Mouse (Mus musculus) lung, embryonic 15.5 days (tissue): ENCODE data around the gene Cacna2d2. TPM values are rescaled to one million over a fixed set of nuclear protein-coding genes. Genes with fewer than 3 reads are reported as not detected.
A peak's percentile ranks its signal among the peaks of the same experiment; 100 is the strongest.

Experiments used
- ATAC-seq: fragments of 200-750 bp; cut with Nextera tagmentation; 2 replicates; pipeline ENCODE4 v1.8.0; 2017; ENCODE audit warnings: moderate number of reproducible peaks, borderline replicate concordance; ENCODE audit not compliant: low FRiP score, low TSS enrichment; ENCODE audit errors: extremely low read depth
- H3K27ac ChIP-seq: fragments of 300-500 bp; sonication (generic); 2 replicates; pipeline ENCODE4 v1.5.1; 2015; ENCODE audit warnings: moderate library complexity, mild to moderate bottlenecking, inconsistent platforms
- H3K27me3 ChIP-seq: fragments of 300-500 bp; sonication (generic); 2 replicates; pipeline ENCODE4 v1.6.1; 2015; ENCODE audit warnings: inconsistent platforms
- H3K36me3 ChIP-seq: fragments of 300-500 bp; sonication (generic); 2 replicates; pipeline ENCODE4 v1.6.1; 2015; ENCODE audit warnings: inconsistent platforms
- H3K4me1 ChIP-seq: fragments of 300-500 bp; sonication (generic); 2 replicates; pipeline ENCODE4 v1.6.1; 2015; ENCODE audit warnings: inconsistent platforms
- H3K4me2 ChIP-seq: fragments of 300-500 bp; sonication (generic); 2 replicates; pipeline ENCODE4 v1.6.1; 2015; ENCODE audit warnings: inconsistent platforms, mild to moderate bottlenecking, moderate library complexity
- H3K4me3 ChIP-seq: fragments of 300-500 bp; sonication (generic); 2 replicates; pipeline ENCODE4 v1.5.1; 2015; ENCODE audit warnings: mild to moderate bottlenecking, inconsistent platforms
- H3K9ac ChIP-seq: fragments of 300-500 bp; sonication (generic); 2 replicates; pipeline ENCODE4 v1.6.1; 2015; ENCODE audit warnings: inconsistent platforms
- H3K9me3 ChIP-seq: fragments of 300-500 bp; sonication (generic); 2 replicates; pipeline ENCODE4 v1.6.1; 2016; ENCODE audit warnings: inconsistent platforms
- WGBS: fragments of 180-500 bp; shearing (Covaris S2); methylation state at CpG from one replicate; pipeline ENCODE4 v1.1.7; 2015; 5-methylcytosine and 5-hydroxymethylcytosine counted together
- polyA plus RNA-seq: library from polyadenylated mRNA; unstranded; fragments of >200 nt; fragmentation: Nextera tagmentation; extraction: Ambion mirVana; gene quantifications from 2 replicates; pipeline ENCODE4 v1.2.1, GENCODE M21; 2015

Cacna2d2 gene
- polyA plus RNA-seq, 1 experiment from 2014 or later, result 0.42 TPM

DNA sequence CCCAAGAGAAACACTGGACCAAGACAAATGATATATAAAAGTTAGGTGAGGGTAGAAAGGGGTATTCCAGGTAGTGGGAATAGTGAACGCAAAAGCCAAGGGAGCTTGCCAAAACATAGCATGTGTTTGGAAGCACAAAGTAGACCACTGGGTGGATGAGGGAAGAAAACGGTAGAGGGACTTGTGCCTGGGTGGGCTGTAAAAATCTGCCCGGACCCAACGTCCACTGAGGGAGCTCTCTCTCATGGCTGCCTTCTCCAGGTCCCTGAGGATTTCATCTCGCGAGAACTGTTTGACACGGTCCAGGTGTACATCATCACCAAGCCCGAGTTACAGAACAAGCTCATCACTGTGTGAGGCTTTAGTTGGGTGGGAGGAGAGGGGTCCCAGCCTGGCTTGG, 143.3 kb downstream of the Cacna2d2 start:
- no peak overlapping the region for H3K27ac ChIP-seq
- H3K4me2 ChIP-seq, result peak overlapping the region; percentile 84
- H3K9ac ChIP-seq, result peak overlapping the region; percentile 61
- H3K36me3 ChIP-seq, result peaks cover 32% of the 10 kb centered on the region
- no peaks in the 10 kb centered on the region for H3K27me3 ChIP-seq
- H3K9me3 ChIP-seq, result no peaks in the 10 kb centered on the region
- H3K4me1 ChIP-seq, result peaks cover 33% of the 10 kb centered on the region
- 24% methylated on average over 8 of the region's 8 CpGs for WGBS
- H3K4me3 ChIP-seq, result peak overlapping the region; percentile 83
- no peak for ATAC-seq

DNA sequence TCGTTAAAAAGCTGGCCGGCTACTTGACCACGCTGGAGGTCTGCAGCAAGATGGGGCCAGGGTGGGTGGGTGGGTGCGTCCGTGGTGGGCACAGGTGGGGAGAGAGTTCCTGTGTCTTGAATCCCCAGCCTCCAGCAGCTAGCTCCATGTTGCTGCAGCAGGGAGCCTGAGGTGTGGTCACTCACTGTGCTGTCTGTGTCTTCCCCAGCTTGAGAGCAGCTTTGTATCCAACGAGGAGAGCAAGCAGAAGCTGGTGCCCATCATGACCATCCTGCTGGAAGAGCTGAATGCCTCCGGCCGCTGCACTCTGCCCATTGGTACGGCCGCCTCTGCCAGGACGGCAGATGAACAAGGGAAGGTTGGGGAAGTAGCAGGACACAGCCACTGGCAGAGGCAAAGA, 143.9 kb downstream of the Cacna2d2 start:
- Histone ChIP-seq H3K4me3 (no peak overlapping the region), H3K9me3 (no peaks in the 10 kb centered on the region), H3K9ac (no peak overlapping the region), H3K27ac (no peak overlapping the region), H3K4me1 (peaks cover 34% of the 10 kb centered on the region), H3K27me3 (no peaks in the 10 kb centered on the region), H3K36me3 (peaks cover 26% of the 10 kb centered on the region), H3K4me2 (no peak overlapping the region)
- 83% methylated on average over 11 of the region's 11 CpGs for WGBS
- ATAC-seq, result no peak

DNA sequence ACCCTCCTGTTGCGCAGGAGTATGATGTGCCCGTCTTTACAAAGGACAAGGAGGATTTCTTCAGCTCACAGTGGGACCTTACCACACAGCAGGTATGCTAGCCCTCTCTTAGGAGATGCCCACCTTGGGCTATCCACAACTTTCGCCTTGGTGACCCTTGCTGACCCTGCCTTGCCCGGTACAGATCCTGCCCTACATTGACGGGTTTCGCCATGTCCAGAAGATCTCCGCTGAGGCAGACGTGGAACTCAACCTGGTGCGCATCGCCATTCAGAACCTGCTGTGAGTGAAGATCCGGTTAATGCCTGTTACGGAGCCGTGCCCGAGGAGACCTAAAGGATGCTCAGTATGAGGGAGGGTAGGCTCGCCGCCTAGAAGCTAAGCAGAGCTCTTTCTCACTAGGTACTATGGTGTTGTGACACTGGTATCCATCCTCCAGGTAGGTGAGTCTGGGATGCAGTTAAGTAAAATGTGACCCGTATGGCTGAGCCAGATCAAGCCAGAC, 144.8 kb downstream of the Cacna2d2 start:
- no peak overlapping the region for H3K9ac ChIP-seq
- no peak for ATAC-seq
- H3K36me3 ChIP-seq, result peaks cover 16% of the 10 kb centered on the region
- WGBS, result 93% methylated on average over 17 of the region's 17 CpGs
- no peak overlapping the region for H3K27ac ChIP-seq
- no peaks in the 10 kb centered on the region for H3K27me3 ChIP-seq
- no peak overlapping the region for H3K4me3 ChIP-seq
- H3K4me2 ChIP-seq, result no peak overlapping the region
- H3K9me3 ChIP-seq, result no peaks in the 10 kb centered on the region
- peaks cover 34% of the 10 kb centered on the region for H3K4me1 ChIP-seq

DNA sequence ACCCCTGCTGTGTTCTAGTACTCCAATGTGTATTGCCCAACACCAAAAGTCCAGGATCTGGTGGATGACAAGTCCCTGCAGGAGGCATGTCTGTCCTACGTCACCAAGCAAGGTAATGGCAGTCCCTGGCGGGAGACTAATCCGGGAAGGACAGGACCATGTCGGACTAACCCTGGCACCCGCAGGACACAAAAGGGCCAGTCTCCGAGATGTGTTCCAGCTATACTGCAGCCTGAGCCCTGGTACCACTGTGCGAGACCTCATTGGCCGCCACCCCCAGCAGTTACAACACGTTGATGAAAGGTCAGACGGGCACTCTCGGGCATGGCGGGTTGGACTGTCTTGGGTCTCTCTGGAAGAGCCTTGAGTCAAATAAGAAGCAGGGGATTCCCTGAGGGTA, 145.3 kb downstream of the Cacna2d2 start:
- Histone ChIP-seq H3K36me3 (peaks cover 12% of the 10 kb centered on the region; the same call in 1 of the 2 replicates), H3K4me3 (no peak overlapping the region), H3K4me1 (peaks cover 34% of the 10 kb centered on the region), H3K27ac (no peak overlapping the region), H3K9ac (no peak overlapping the region), H3K27me3 (no peaks in the 10 kb centered on the region), H3K4me2 (no peak overlapping the region), H3K9me3 (no peaks in the 10 kb centered on the region)
- no peak for ATAC-seq
- WGBS, result 90% methylated on average over 12 of the region's 12 CpGs

- H3K27ac ChIP-seq, result no peak overlapping the region
- H3K9ac ChIP-seq, result no peak overlapping the region
- H3K9me3 ChIP-seq, result no peaks in the 10 kb centered on the region
- H3K27me3 ChIP-seq, result no peaks in the 10 kb centered on the region
- peaks cover 37% of the 10 kb centered on the region for H3K4me1 ChIP-seq
- 85% methylated on average over 10 of the region's 10 CpGs for WGBS
- no peak overlapping the region for H3K4me3 ChIP-seq
- ATAC-seq, result no peak
- H3K4me2 ChIP-seq, result no peak overlapping the region
- peaks cover 9% of the 10 kb centered on the region; the same call in 1 of the 2 replicates for H3K36me3 ChIP-seq
Observed at GRCm38 (mm10) chr9:107545199-107545598, 145.8 kb downstream of the Cacna2d2 start.

DNA sequence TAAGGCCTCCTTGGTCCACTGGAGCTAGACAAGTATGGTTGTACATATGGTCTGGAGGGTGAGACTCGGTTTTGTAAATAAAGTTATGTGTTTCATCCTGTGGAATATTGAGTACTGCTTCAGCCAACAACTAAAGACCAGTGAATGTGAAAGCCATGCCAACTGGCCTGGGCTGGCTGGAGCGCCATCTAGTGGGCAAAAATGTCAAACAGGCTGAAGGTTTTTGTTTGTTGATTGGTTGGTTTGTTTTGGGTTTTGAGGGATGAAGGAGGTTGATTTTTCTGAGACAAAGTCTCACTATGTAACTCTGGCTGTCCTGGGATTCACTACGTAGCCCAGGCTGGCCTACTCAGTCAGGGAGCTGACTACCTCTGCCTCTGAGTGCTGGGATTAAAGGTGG, 146.2 kb downstream of the Cacna2d2 start:
- H3K4me1 ChIP-seq, result peaks cover 41% of the 10 kb centered on the region
- no peak for ATAC-seq
- H3K9me3 ChIP-seq, result no peaks in the 10 kb centered on the region
- WGBS, result 12% methylated on average over 3 of the region's 3 CpGs
- no peak overlapping the region for H3K27ac ChIP-seq
- H3K36me3 ChIP-seq, result peaks cover 9% of the 10 kb centered on the region; the same call in 1 of the 2 replicates
- no peak overlapping the region for H3K9ac ChIP-seq
- H3K27me3 ChIP-seq, result no peaks in the 10 kb centered on the region
- no peak overlapping the region for H3K4me3 ChIP-seq
- no peak overlapping the region for H3K4me2 ChIP-seq

DNA sequence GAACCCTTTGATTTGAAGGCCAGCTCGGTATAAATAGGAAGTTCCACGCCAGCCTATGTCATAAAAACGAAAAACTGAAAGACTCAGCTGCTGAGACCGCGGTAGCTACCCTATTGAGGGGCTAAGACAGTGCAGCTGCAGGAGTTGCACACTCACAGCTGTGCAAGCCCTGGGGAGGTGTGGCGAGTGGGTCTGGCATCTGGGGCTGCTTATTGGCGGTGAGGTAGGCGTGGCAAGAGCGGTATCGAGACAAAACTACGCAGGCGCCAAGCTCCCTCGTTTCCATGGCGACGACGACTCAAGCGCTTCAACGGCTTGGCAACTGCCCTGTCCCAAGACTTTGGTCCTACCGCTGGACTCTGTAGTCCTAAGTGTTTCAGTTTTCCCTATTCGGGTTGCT, 147.6 kb downstream of the Cacna2d2 start, which contains the start of gene Zmynd10:
Zmynd10 (plus strand) TSS at position 273 of the 400 bp plus-strand sequence.
- WGBS, result 1% methylated on average over 20 of the region's 20 CpGs
- Histone ChIP-seq H3K4me3 (peak within 1 kb of the TSS; percentile 19), H3K36me3 (peaks cover 9% of the 10 kb centered on the region; the same call in 1 of the 2 replicates), H3K4me2 (peak within 1 kb of the TSS; percentile 44), H3K4me1 (peaks cover 44% of the 10 kb centered on the region), H3K9ac (no peak within 1 kb of the TSS), H3K27me3 (no peaks in the 10 kb centered on the region), H3K9me3 (no peaks in the 10 kb centered on the region), H3K27ac (no peak within 1 kb of the TSS; the same call in 1 of the 2 replicates)
- peak; percentile 41; the same call in 1 of the 2 replicates for ATAC-seq

DNA sequence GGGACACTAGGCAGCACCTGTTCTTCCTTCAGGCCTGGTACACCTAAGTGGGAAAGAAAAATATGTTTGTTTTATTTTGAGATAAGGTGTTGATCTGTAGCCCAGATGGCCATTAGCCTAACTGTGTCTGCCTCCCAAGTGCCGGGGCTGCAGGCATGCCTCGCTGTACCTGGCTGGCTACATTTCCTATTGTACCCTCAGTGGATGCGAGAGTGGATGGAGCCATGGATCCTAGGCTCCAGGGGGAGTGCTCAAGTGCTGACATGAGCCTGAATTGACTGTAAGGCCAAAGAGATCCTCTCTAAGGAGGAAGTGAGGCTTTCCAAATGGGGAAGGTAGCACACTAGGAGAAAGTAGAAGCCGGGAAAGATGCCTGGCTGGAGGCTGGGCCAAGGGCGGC, 148.5 kb downstream of the Cacna2d2 start:
- Histone ChIP-seq H3K27me3 (no peaks in the 10 kb centered on the region), H3K4me3 (no peak overlapping the region), H3K36me3 (peaks cover 9% of the 10 kb centered on the region; the same call in 1 of the 2 replicates), H3K4me2 (no peak overlapping the region), H3K9me3 (no peaks in the 10 kb centered on the region), H3K9ac (no peak overlapping the region), H3K4me1 (peaks cover 46% of the 10 kb centered on the region), H3K27ac (no peak overlapping the region)
- WGBS, result 72% methylated on average over 5 of the region's 5 CpGs
- no peak for ATAC-seq

GRCm38 (mm10) chr9:107548820-107549219, 149.4 kb downstream of the Cacna2d2 start:
- ATAC-seq, result no peak
- Histone ChIP-seq H3K9ac (no peak overlapping the region), H3K27ac (no peak overlapping the region), H3K27me3 (no peaks in the 10 kb centered on the region), H3K4me3 (no peak overlapping the region), H3K4me1 (peaks cover 54% of the 10 kb centered on the region), H3K36me3 (peaks cover 9% of the 10 kb centered on the region; the same call in 1 of the 2 replicates), H3K4me2 (no peak overlapping the region), H3K9me3 (no peaks in the 10 kb centered on the region)
- WGBS, result 87% methylated on average over 10 of the region's 10 CpGs

GRCm38 (mm10) chr9:107549297-107550074, 150.1 kb downstream of the Cacna2d2 start:
- H3K27me3 ChIP-seq, result no peaks in the 10 kb centered on the region
- H3K4me3 ChIP-seq, result no peak overlapping the region
- H3K27ac ChIP-seq, result no peak overlapping the region
- 69% methylated on average over 20 of the region's 20 CpGs for WGBS
- H3K9me3 ChIP-seq, result no peaks in the 10 kb centered on the region
- peaks cover 6% of the 10 kb centered on the region; the same call in 1 of the 2 replicates for H3K36me3 ChIP-seq
- H3K4me1 ChIP-seq, result peaks cover 54% of the 10 kb centered on the region
- ATAC-seq, result no peak
- no peak overlapping the region for H3K4me2 ChIP-seq
- H3K9ac ChIP-seq, result no peak overlapping the region

- H3K9me3 ChIP-seq, result no peaks in the 10 kb centered on the region
- H3K27ac ChIP-seq, result peak overlapping the region; percentile 65
- H3K4me1 ChIP-seq, result peaks cover 58% of the 10 kb centered on the region
- H3K27me3 ChIP-seq, result no peaks in the 10 kb centered on the region
- WGBS, result 34% methylated on average over 23 of the region's 23 CpGs
- peak overlapping the region; percentile 74 for H3K9ac ChIP-seq
- no peaks in the 10 kb centered on the region for H3K36me3 ChIP-seq
- peak overlapping the region; percentile 53 for H3K4me3 ChIP-seq
- peak overlapping the region; percentile 96 for H3K4me2 ChIP-seq
- no peak for ATAC-seq
Observed at GRCm38 (mm10) chr9:107550491-107551116, 151.2 kb downstream of the Cacna2d2 start.
